Mouse (Mus musculus) brain, embryonic 14.5 days (tissue): ENCODE results near the gene Zfp414.

Experiments used
- CTCF ChIP-seq: fragments of 200-500 bp; IDR thresholded peaks from 2 replicates; pipeline ENCODE4 v1.5.1; 2012; ENCODE audit warnings: inconsistent platforms, mild to moderate bottlenecking, moderate library complexity, borderline replicate concordance; ENCODE audit not compliant: insufficient read depth, insufficient read length; ENCODE audit errors: extremely low read depth
- POLR2A ChIP-seq: fragments of 200-500 bp; IDR thresholded peaks from 2 replicates; pipeline ENCODE4 v1.6.1; 2012; ENCODE audit warnings: mild to moderate bottlenecking, inconsistent platforms, borderline replicate concordance; ENCODE audit not compliant: poor library complexity, insufficient read depth, insufficient read length, severe bottlenecking; ENCODE audit errors: extremely low read depth

DNA sequence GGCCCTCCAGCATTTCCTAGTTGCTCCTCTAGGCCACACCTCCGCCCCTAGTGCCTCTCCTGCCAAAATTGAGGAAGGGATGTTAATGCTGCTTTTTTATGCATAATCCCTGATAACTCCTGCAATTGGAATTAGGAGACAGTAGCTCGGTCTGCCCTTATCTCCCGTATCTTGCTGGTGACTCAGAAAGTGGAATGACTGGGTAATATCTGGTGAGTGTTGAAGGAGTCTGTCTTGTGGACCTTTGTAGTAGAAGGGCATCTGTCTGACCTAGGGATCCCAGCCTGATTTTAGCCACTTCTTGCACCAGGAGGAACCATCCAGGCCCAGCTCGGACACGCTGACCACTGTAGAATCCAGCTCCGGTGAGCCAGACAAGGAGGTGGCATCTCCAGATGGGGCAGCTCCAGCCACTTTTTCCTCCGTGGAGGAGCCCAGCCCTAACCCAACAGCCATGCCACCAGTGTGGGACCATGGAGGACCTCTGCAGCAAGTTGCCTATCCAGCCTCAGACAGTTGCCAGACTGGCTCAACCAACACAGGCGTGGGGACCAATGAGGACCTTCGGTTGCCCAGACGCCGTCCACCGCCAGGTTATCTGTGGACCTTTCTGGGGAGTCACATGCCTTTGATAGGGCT lies 716 bp downstream of the Zfp414 start:
- no peak for TF ChIP-seq POLR2A
- TF ChIP-seq CTCF = no peak
